Mouse (Mus musculus) spleen, embryonic (tissue): ENCODE measurements at regions not wholly inside any gene's neighbourhood (a gene's known extent, or its start where the extent isn't known, plus 50 kb on each side); places are given as distances from the start of the nearest gene placed in this dataset.

Source experiments
- CTCF ChIA-PET: fragments of 350-600 bp; sonication (Branson Sonifier 250); formaldehyde crosslinking; loops from one replicate; lab custom pipeline; 2022; lab: Charles Lee

DNA sequence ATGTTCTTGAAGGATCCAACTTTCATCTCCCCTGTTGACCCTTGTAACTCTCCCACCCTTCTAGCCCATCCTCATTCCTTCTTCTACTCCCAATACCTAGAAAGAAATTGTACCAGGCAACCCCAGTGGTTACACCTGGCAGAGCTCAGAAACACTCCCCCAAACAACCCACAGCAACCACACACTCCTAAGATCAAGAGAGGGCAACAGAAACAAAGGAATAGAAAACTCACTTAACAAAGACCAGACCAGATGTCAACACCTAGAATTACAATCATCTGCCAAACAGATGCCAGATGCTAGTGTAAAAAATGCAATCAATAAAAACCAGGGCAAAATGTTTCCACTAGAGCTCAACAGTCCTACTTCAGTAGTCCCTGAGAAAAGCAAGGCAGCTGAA, 400.9 kb downstream of the Ptprc start:
- CTCF ChIA-PET, result no interaction called here

DNA sequence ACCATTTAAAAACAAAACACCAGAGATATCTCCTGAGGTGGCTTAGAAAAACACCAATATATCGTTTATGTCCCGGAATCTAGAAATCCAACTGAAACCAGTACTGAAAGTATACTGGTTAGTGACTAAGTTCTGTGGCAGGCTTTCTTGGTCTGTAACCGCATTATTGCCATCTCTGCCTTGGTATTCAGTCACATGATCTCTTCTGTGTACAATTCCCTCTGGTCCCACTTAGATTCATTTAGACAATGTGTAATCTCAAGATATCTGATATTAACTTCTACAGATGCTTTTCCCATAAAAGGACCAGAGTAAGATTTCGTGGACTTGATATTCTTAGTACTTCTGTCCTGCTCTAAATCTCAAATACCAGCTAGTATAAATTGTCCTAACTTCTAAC, 414.7 kb downstream of the Ptprc start:
- CTCF ChIA-PET, result no interaction called here

DNA sequence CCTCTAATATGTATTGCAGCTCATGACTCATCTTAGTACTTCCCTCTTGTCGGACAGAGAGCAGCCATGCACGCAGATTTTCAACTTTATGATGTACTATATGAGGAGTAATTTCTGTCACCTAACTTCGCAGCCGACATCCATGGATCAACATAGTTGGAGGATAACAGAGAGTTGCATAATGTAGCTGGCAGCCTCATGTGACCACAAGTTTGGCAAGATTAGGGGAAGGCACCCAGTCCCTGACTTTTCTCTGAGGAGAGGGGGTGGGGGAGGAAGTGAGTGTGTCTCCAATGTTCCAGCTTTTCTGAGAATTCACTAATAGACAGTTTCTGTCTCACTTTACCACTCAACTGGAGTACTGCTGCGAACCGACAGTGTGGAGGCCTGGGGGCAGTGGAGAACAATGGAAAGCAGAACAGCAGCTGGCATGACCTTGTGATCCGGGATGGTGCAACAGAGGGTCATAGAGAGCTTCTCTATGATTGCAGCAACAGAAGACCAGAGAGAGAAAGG, 424.0 kb downstream of the Ptprc start:
- CTCF ChIA-PET, result no interaction called here

DNA sequence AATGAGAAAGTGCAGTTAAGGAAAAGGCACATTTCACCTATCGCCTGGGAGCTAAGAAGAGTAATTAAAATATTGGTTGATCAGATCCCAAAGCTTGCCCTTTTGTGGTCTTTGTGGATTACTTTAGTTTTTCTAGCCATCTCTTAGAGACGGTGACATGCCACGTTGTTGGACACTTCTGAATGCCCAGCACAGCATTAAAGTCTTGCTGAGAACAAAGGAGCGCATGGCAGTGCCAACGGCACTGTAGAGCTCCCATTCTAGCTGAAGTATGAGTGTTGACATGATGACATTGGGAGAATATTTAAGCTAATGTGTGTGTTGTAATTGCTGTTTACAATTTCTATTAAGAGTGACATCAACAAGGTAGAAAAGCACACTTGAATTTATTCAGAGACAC, 424.6 kb downstream of the Ptprc start:
- CTCF ChIA-PET, result no interaction called here

DNA sequence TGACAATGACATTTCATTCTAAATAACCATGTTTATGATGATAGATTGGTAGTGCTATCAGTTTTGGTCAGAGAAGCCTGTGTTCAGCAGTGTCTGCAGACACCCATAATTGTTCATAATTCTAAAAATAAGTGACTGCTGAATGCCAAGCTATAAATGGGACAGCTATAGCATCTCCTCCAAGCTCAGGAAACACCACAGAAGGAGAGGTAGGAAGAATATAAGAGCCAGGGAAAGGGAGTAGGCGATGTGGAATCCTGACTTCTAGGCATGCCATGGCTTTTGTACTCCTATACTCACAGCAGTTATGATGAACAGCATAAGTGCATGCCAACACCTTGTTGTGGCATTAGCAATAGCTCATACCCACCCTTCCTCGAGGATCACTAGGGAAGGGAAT, 429.4 kb downstream of the Ptprc start:
- CTCF ChIA-PET, result no interaction called here

DNA sequence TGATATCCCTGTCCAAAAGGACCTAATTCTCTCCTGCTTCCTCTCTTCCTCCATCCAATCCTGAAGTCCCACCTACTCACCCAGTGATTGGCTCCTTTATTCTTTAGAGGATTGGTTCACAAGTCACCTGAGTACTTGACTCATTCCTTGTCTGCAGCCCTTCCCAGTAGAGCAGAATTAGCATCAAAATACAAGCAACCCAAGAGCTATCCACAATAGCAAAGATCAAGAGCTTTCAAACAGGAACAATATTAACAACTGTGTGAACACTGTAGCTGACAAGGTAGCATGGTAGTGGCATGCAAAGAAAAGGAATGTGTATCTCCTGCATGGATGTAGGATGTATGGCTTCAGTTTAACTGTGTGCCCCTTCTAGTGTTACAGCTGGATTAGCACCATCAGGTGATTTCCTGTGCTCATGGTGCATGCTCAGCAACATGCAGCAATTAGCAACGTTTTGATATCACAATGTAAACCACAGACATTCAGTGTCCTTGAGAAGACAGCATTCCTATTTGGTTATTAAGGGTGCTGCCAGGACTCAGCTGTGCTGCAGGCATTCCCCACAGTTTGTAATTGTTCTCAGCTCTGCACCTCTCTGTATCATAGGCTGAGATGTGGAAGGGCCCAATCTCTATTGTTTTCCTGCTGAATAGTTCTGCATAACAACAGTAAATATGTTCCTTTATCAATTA, 437.2 kb downstream of the Ptprc start:
- CTCF ChIA-PET, result no interaction called here

DNA sequence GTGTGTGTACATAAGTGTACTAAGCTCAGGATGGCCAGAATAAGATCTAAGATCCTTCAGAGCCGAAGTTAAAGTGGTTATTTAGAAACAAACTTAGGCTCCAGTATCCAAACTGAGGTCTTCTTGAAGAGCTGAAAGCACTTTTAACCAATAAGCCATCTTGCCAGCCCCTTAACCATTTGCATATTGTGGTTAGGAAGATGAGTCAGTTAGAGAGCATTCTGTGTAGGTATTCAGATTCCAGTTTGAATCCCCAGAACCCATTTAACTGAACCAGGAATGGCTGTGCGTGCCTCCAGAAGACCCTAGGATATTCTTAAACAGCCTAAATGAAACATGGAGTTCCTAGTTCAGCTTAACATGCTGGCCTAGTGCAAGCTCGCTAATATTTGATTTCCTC, 471.6 kb downstream of the Ptprc start:
- CTCF ChIA-PET, result no interaction called here

DNA sequence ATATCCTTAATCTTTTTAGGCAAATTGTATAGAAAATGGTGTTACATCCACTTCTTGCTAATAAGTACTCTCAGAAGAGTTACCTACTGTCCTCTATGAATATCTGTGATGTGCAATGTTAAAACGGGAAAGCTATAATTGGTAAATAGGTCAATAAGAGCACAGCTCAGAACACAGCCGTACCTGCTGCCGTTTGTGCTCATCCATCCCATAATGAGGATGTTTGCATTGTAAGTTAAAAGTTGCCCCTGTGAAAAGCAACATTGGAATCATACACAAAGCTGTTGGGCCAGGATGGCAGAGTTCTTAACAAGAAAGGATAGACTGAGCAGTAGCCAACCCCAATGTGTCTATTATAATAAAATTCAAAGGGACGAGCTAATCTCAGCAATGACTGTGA, 476.6 kb downstream of the Ptprc start:
- CTCF ChIA-PET, result interaction anchor here (0.7 kb wide), 1 partner anchor 480 kb away, joined by 6 read pairs; no protein-coding TSS in a partner anchor

DNA sequence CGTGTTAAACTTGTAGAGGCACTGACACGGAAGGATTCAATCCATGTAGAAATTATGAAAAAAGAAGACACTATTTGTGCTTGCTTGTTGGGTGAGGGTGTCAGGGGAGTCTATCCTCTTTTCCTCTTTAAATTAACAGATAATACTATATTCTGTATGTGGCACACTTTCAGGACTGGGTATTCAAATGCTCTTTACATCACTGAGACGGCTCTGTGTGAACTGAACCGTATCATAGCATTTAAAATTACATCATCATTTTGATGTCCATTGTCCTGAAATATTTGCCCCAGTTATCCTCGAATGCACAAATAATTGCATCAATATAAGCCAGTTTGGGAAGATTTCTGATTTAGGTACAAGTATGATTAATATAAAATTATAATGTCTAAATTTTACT, 478.2 kb downstream of the Ptprc start:
- CTCF ChIA-PET, result no interaction called here

DNA sequence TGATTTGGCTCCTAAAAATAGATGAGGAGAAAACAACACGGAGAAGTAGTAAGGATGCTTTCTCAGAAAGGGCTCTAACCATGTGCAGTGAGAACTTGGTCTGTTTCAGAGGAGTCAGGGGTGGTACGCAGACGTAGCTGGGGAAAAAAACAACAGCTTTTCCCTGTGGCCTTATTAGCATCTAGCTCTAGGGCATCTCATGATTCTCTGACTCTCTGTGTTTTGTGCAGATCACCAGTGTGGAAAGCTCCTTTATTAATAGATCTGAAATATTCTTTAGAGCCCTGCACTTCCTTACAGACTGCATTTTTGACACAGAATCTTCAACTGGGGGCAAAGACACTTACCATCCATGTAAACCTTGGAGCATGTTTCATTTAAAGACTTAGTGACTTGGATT, 478.7 kb downstream of the Ptprc start:
- CTCF ChIA-PET, result no interaction called here

DNA sequence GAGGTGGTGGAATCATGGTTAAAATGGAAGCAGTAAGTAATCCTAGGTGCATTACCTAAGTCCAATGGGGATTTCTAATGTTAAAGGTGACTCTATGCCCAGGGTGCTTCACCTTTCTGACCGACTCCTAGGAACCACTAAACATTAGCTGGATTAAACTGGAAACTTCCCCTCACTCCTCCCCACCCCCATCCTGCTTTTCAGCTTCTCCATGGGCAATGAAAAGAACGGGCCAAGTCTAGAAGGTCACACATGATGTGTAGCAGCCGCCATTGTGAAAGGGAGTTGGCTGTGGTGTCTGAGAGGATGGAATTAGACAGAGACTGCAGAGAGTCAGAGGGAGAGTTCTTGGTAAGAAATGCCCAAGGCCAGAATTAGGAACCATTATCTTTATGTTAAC, 479.8 kb downstream of the Ptprc start:
- CTCF ChIA-PET, result no interaction called here

DNA sequence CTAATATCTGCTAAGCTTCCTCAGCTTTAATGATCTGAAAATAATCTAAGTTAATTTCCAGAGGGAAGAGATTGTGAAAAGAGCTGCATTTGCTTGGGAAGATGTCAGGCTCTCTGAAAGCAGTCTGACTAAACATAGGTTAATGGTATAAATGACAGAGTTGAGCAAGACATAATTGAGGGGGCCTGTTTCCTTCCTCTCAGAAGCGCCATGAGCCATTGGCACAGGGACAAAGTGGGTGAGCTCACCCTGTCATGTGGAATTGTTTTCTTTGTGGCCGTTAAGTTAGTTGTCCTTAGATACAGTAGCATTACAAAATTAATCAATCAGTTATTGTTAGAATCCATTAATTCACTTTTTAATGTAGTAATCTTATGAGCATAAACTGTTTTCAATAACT, 483.0 kb downstream of the Ptprc start:
- CTCF ChIA-PET, result interaction anchor here (0.6 kb wide), 1 partner anchor 83 kb away, joined by 11 read pairs; no protein-coding TSS in a partner anchor

DNA sequence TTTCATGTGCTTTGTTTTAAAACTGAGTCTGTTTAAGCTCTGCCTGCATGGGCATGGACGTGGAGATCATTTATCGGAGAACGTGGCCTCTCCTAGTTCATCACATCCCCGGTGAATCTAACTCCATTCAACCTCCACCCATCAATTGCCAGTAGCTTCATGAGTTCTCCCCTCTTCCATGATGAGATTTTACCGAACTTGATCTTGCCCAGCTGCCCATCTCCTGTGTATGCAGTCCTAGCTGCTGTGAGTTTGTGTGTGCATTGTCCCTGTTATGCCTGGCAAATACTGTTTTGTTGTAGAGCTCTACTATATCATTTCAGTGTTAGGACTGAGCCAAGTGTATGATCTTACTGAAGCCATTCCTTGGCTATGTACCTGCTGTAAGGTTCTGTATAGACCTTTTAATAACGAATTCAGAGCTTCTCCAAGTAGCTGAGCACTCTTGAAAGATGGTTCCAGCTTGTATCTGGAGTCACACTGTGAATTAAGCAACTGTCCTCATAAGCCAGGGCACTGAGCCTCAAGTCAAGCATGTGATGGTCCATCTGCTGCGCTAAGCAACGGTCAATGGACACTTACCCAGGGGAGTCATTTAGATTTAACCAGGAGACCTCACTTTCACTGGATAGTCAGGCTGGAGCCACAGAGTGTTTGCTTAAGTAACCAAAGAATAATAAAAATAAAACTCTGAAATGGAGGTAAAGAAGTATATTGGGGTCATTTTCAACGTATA, 484.5 kb downstream of the Ptprc start:
- CTCF ChIA-PET, result no interaction called here

DNA sequence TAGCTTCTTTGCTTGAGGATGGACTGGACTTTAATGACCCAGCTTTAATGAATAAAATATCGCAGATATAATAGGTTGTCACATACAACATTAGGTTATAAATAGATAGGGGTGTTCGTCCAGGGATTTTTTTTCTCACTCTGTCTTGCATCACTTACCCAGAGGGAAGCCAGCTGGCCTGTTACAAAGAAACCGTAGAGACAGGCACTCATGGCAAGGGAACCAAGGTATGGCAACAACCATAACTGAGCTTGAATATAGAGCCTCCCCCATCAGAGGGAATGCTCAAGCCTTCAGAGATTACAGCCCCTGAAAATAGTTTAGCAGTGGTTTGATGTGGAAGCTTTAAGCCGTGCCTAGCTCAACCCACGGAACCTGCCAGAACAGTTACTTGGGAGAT, 504.9 kb downstream of the Ptprc start:
- CTCF ChIA-PET, result no interaction called here

DNA sequence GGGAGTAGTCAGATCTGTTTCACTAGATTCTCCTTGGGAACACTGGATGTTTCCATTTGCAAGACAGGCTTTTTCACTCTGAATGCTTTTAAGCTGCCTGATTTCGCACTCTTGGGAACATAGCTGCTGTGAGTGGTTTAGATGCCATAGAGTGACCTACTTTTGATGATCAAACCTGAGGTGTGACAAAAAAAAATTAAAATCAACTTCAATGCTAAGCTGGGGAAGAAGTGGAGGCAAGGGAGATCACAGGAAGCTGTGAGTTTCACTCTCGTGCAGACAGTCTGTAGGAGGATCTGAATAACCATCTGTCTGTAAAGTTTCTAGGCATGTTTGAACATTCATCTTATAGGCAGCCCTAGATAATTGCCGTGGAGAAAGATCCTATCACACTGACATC, 505.7 kb downstream of the Ptprc start:
- CTCF ChIA-PET, result no interaction called here

DNA sequence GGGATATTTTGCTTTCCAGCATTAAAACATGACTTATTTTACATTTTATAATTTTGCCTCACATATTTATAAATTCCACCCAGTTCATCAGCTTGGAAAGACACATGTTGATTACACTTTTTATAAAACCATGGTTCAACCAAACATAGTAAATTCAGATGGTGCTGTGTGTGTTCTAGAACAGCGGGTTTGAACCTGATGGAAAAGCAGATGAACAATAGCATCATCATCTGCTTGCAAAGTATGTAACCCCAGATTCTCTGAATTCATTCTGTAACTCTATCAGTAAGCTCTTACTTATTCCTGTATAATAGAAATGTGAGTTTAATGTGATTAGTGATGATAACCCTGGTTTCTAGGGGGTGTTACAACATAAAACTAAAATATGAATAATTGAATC, 517.4 kb downstream of the Ptprc start:
- CTCF ChIA-PET, result no interaction called here

DNA sequence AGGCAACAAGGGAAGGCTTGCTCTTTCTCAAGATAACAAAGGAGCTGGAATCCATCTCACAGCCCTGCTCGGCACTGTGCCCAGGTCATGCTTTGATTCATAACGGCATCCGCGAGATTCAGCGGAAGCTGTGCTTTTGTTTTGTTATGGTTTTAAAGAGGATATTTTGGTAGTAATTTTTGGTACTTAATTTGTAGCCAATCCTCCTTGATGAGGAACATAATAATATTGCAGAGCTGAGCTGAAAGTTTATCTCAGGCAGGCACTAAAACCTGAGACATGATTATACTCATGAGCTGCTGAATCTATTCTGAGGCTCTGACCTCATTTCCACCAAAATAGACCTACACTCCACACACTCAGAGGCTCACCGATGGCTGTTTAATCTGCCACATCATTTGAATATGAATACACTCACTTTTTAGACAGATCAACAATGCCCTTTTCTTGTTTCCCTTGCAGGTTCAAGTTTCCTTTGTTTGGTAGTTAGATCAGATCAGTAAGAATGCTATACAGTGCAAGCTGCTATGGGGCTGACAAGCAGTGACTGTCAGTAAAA, 518.5 kb downstream of the Ptprc start:
- CTCF ChIA-PET, result no interaction called here

DNA sequence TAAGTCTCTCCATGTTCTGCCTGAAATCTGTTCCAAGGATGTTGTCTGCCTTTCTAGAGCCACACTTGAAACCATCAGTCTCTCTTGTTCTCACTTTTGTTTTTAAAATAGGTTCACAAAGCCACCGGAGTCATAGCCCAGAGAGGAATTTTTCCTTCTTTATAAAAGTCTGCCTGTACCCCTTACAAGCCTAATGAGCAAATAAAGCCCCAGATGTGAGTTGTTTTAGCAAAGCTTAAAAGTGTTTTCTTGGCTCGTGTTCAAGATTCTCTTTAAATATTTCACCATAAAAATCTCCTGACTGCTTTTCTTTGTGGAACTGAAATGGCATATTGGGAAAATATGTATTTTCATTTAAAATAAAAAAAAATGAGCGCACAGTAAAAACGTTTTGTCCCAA, 521.3 kb downstream of the Ptprc start:
- CTCF ChIA-PET, result no interaction called here

DNA sequence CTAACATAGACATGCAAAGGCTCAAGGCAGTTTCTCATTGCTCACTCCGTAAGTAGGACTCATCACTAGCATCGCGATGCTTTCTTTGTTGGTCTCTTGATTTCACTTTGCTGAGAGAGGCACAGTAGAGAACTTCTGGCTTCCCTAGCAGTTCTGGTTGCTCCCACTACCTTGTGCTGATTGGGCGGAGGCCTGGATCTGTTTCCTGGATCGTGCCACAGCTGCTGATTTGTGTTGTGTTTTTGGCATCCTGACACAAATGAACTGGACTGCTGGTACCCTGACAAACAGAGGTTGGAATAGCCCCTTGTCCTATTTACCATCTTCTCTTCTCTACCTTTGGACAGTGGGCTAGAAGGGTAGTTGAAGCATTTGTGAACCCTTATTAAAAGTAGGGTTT, 522.0 kb downstream of the Ptprc start:
- CTCF ChIA-PET, result no interaction called here

DNA sequence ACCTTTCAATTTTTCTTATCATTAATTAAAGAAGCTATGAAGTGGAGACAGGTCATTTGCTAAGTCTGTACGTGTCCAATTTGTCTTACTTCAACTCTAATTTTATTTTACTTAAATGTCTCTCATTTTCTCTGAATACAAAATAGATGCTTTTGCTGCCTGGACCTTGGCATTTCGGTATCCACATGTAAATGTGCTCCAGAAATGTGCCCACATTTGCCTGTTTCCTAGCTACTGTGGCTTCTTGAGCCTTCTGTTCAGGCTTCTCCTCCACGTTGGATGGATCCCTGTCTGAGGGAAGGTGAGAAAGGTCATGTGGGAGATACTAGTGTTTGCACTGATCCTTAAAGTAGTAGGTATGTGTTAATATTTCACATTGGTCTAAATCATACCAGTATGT, 524.9 kb downstream of the Ptprc start:
- CTCF ChIA-PET, result no interaction called here

DNA sequence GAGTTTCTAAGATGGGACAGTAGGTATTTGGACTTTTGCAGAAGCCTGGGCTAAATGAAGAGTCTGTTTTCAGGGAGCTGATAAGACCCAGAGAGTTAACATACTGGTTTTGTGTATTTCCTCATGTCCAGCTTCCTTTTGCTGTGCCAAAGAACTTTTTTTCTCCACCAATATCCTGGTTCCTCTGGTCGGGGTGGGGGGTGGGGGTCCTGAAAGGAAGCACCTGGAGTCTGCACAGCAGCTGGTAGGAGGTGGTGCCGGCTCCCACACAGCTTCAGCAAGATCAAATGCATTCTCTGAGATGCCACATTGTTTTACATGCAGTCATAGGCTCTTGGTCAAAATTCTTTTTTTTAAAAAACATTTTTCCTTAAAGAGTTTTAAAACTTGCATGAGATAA, 525.4 kb downstream of the Ptprc start:
- CTCF ChIA-PET, result no interaction called here

DNA sequence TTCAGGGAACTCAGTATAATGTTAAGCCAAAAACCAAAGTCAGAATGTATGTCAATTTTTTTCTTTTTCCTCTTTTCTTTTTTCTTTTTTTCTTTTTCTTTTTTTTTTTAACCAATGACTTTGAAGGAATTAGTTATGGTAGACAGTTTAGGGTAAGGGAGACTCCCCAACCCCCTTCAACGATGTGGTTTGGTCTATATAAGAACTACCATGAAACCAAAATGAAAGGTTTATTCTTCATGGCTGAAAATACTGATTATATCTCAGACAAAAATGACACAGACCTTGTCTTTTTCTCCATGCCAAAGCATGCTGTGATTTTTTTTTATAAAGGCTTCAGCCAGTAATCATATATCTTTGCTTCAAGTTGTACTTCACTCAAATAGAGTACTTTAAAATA, 526.7 kb downstream of the Ptprc start:
- CTCF ChIA-PET, result interaction anchor here (0.7 kb wide), 1 partner anchor 349 kb away, joined by 3 read pairs; no protein-coding TSS in a partner anchor

DNA sequence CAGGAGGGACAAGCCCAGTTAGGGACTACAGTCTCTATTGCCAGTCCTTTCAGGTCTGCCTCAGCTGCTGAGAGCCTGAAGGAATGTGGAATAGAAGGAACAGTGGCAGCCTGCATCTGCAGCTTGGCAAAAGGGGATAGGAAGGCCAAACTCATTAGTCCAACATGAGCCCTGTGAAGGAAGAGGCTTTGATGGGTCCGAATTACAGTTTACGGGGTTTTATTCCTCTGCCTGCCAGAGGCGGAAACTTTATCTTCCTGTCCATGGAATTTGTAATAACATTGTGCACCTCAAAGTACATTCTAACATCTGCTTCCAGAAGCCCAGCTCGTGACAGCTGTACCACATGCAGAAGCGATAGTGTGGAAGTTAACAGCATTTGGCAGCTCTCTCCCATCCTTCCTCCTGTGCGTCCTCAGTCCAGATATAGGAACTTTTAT, 530.9 kb downstream of the Ptprc start:
- CTCF ChIA-PET, result no interaction called here
